Mouse (Mus musculus) hindbrain, embryonic 16.5 days (tissue): ENCODE measurements around the gene Snrpd3. TPM values are rescaled to one million over a fixed set of nuclear protein-coding genes. Genes with fewer than 3 reads are reported as not detected.
A peak's percentile ranks its signal among the peaks of the same experiment; 100 is the strongest.

Source experiments
- ATAC-seq: fragments of 200-750 bp; cut with Nextera tagmentation; 2 replicates; pipeline ENCODE4 v1.8.0; 2017; ENCODE audit warnings: moderate TSS enrichment, moderate library complexity
- H3K27ac ChIP-seq: fragments of 300-500 bp; sonication (generic); 2 replicates; pipeline ENCODE4 v1.5.1; 2014; ENCODE audit warnings: low read depth, mild to moderate bottlenecking, control low read depth, low read length, moderate library complexity
- H3K27me3 ChIP-seq: fragments of 300-500 bp; sonication (generic); replicated peaks from 2 replicates; pipeline ENCODE4 v1.6.1; 2014; ENCODE audit warnings: low read length; ENCODE audit not compliant: control insufficient read depth, insufficient read depth
- H3K36me3 ChIP-seq: fragments of 300-500 bp; sonication (generic); 2 replicates; pipeline ENCODE4 v1.6.1; 2014; ENCODE audit warnings: mild to moderate bottlenecking, low read length, moderate library complexity, mixed read lengths; ENCODE audit not compliant: control insufficient read depth, insufficient read depth
- H3K4me1 ChIP-seq: fragments of 300-500 bp; sonication (generic); 2 replicates; pipeline ENCODE4 v1.6.1; 2014; ENCODE audit warnings: low read depth, low read length; ENCODE audit not compliant: control insufficient read depth, insufficient read depth
- H3K4me2 ChIP-seq: fragments of 300-500 bp; sonication (generic); 2 replicates; pipeline ENCODE4 v1.6.1; 2014; ENCODE audit warnings: mild to moderate bottlenecking, low read length, control low read depth, moderate library complexity
- H3K4me3 ChIP-seq: fragments of 300-500 bp; sonication (generic); 2 replicates; pipeline ENCODE4 v1.5.1; 2014; ENCODE audit warnings: mild to moderate bottlenecking, low read length, control low read depth, moderate library complexity
- H3K9ac ChIP-seq: fragments of 300-500 bp; sonication (generic); 2 replicates; pipeline ENCODE4 v1.6.1; 2014; ENCODE audit warnings: low read depth, mild to moderate bottlenecking, control low read depth, low read length, moderate library complexity
- H3K9me3 ChIP-seq: fragments of 300-500 bp; sonication (generic); 2 replicates; pipeline ENCODE4 v1.6.1; 2014; ENCODE audit warnings: mild to moderate bottlenecking, low read length, moderate library complexity; ENCODE audit not compliant: control insufficient read depth
- WGBS: fragments of 180-500 bp; shearing (Covaris S2); extraction: QIAGEN DNeasy Blood & Tissue Kit; methylation state at CpG from one replicate; pipeline ENCODE4 v1.1.7; 2014; 5-methylcytosine and 5-hydroxymethylcytosine counted together
- polyA plus RNA-seq: library from polyadenylated mRNA; unstranded; fragments of >200 nt; fragmentation: Nextera tagmentation; extraction: Ambion mirVana; gene quantifications from 2 replicates; pipeline ENCODE4 v1.2.1, GENCODE M21; 2015

Gene Snrpd3
- polyA plus RNA-seq, 1 experiment from 2014 or later = 114 TPM

- H3K36me3 ChIP-seq = no peaks in the 10 kb centered on the region
- H3K4me2 ChIP-seq = no peak overlapping the region
- H3K27ac ChIP-seq = no peak overlapping the region
- no peak for ATAC-seq
- H3K4me3 ChIP-seq = no peak overlapping the region
- no peaks in the 10 kb centered on the region for H3K4me1 ChIP-seq
- H3K9ac ChIP-seq = no peak overlapping the region
- no peaks in the 10 kb centered on the region for H3K9me3 ChIP-seq
- WGBS = 89% methylated on average over 6 of the region's 6 CpGs
- no peaks in the 10 kb centered on the region; the same call in 1 of the 2 replicates for H3K27me3 ChIP-seq
These were observed 33.3 kb upstream of the Snrpd3 start for GRCm38 (mm10) chr10:75484066-75484465.

GRCm38 (mm10) chr10:75484767-75485166 lies 32.6 kb upstream of the Snrpd3 start:
- Histone ChIP-seq H3K4me1 (no peaks in the 10 kb centered on the region), H3K27ac (no peak overlapping the region), H3K9ac (no peak overlapping the region), H3K9me3 (no peaks in the 10 kb centered on the region), H3K4me2 (no peak overlapping the region), H3K27me3 (no peaks in the 10 kb centered on the region; the same call in 1 of the 2 replicates), H3K4me3 (no peak overlapping the region), H3K36me3 (no peaks in the 10 kb centered on the region)
- ATAC-seq = no peak
- WGBS = 82% methylated on average over 6 of the region's 6 CpGs

GRCm38 (mm10) chr10:75486086-75486979 lies 31.0 kb upstream of the Snrpd3 start:
- Histone ChIP-seq H3K4me3 (no peak overlapping the region), H3K9ac (no peak overlapping the region), H3K4me1 (no peaks in the 10 kb centered on the region), H3K27ac (no peak overlapping the region), H3K9me3 (no peaks in the 10 kb centered on the region), H3K27me3 (no peaks in the 10 kb centered on the region; the same call in 1 of the 2 replicates), H3K4me2 (no peak overlapping the region), H3K36me3 (no peaks in the 10 kb centered on the region)
- 50% methylated on average over 9 of the region's 9 CpGs for WGBS
- ATAC-seq = peak; percentile 65

- Histone ChIP-seq H3K4me3 (no peak overlapping the region), H3K9me3 (no peaks in the 10 kb centered on the region), H3K27me3 (no peaks in the 10 kb centered on the region; the same call in 1 of the 2 replicates), H3K9ac (no peak overlapping the region), H3K27ac (no peak overlapping the region), H3K4me2 (no peak overlapping the region), H3K4me1 (no peaks in the 10 kb centered on the region), H3K36me3 (no peaks in the 10 kb centered on the region)
- no peak for ATAC-seq
- WGBS = 69% methylated on average over 3 of the region's 3 CpGs
These were observed 30.2 kb upstream of the Snrpd3 start for GRCm38 (mm10) chr10:75487131-75487530.

GRCm38 (mm10) chr10:75489522-75489921 lies 27.8 kb upstream of the Snrpd3 start:
- no peaks in the 10 kb centered on the region for H3K9me3 ChIP-seq
- no peaks in the 10 kb centered on the region; the same call in 1 of the 2 replicates for H3K27me3 ChIP-seq
- ATAC-seq = no peak
- H3K4me2 ChIP-seq = no peak overlapping the region
- no peaks in the 10 kb centered on the region for H3K36me3 ChIP-seq
- H3K27ac ChIP-seq = no peak overlapping the region
- no peak overlapping the region for H3K4me3 ChIP-seq
- no peaks in the 10 kb centered on the region for H3K4me1 ChIP-seq
- no peak overlapping the region for H3K9ac ChIP-seq
- WGBS = 70% methylated on average over 2 of the region's 2 CpGs

GRCm38 (mm10) chr10:75490731-75491130 lies 26.6 kb upstream of the Snrpd3 start:
- H3K36me3 ChIP-seq = no peaks in the 10 kb centered on the region
- H3K4me2 ChIP-seq = no peak overlapping the region
- H3K9ac ChIP-seq = no peak overlapping the region
- no peak for ATAC-seq
- no peak overlapping the region for H3K27ac ChIP-seq
- H3K4me3 ChIP-seq = no peak overlapping the region
- H3K4me1 ChIP-seq = no peaks in the 10 kb centered on the region
- no peaks in the 10 kb centered on the region for H3K9me3 ChIP-seq
- WGBS = 83% methylated on average over 2 of the region's 2 CpGs
- no peaks in the 10 kb centered on the region; the same call in 1 of the 2 replicates for H3K27me3 ChIP-seq

- Histone ChIP-seq H3K9ac (no peak overlapping the region), H3K36me3 (no peaks in the 10 kb centered on the region), H3K4me3 (no peak overlapping the region), H3K4me1 (no peaks in the 10 kb centered on the region), H3K4me2 (no peak overlapping the region), H3K27ac (no peak overlapping the region), H3K27me3 (no peaks in the 10 kb centered on the region; the same call in 1 of the 2 replicates), H3K9me3 (no peaks in the 10 kb centered on the region)
- ATAC-seq = no peak
- WGBS = 66% methylated on average over 3 of the region's 3 CpGs
These were observed 26.0 kb upstream of the Snrpd3 start for GRCm38 (mm10) chr10:75491234-75491935.

- H3K36me3 ChIP-seq = no peaks in the 10 kb centered on the region
- 75% methylated on average over 2 of the region's 2 CpGs for WGBS
- ATAC-seq = no peak
- no peaks in the 10 kb centered on the region for H3K9me3 ChIP-seq
- no peak overlapping the region for H3K4me3 ChIP-seq
- no peaks in the 10 kb centered on the region for H3K27me3 ChIP-seq
- no peak overlapping the region for H3K27ac ChIP-seq
- no peaks in the 10 kb centered on the region for H3K4me1 ChIP-seq
- H3K4me2 ChIP-seq = no peak overlapping the region
- no peak overlapping the region for H3K9ac ChIP-seq
These were observed 25.5 kb upstream of the Snrpd3 start for GRCm38 (mm10) chr10:75491936-75492262.

GRCm38 (mm10) chr10:75495304-75495703 lies 22.0 kb upstream of the Snrpd3 start:
- WGBS = 78% methylated on average over 6 of the region's 6 CpGs
- no peaks in the 10 kb centered on the region for H3K27me3 ChIP-seq
- H3K9ac ChIP-seq = no peak overlapping the region
- no peak overlapping the region for H3K4me2 ChIP-seq
- H3K4me1 ChIP-seq = no peaks in the 10 kb centered on the region
- H3K27ac ChIP-seq = no peak overlapping the region
- no peak for ATAC-seq
- no peak overlapping the region for H3K4me3 ChIP-seq
- no peaks in the 10 kb centered on the region for H3K36me3 ChIP-seq
- H3K9me3 ChIP-seq = no peaks in the 10 kb centered on the region
